Mouse (Mus musculus): Measurements from ENCODE around the gene Tas2r126.
"Not testable (repeated sequence)": the region's sequence is repeated elsewhere in the genome, so short reads cannot be mapped to it uniquely, and the experiment has no call there.

Gene Tas2r126

GRCm38 (mm10) chr6:42434446-42434845 lies at the start of gene Tas2r126:
Gene Tas2r126 (plus strand): TSS chr6:42434535.
- DNase-seq (ENCODE audit: low spot score): no peak

GRCm38 (mm10) chr6:42385635-42386034 lies 48.7 kb upstream of the Tas2r126 start:
- no peak for DNase-seq (ENCODE audit: low spot score)

GRCm38 (mm10) chr6:42391796-42392330 lies 42.5 kb upstream of the Tas2r126 start:
- DNase-seq (ENCODE audit: low spot score): no peak

- no peak for DNase-seq (ENCODE audit: low spot score)
Measured at GRCm38 (mm10) chr6:42395960-42396809, 38.1 kb upstream of the Tas2r126 start.

GRCm38 (mm10) chr6:42397041-42397657 lies 37.2 kb upstream of the Tas2r126 start:
- DNase-seq (ENCODE audit: low spot score): no peak

GRCm38 (mm10) chr6:42398285-42398684 lies 36.0 kb upstream of the Tas2r126 start:
- no peak for DNase-seq (ENCODE audit: low spot score)

- no peak for DNase-seq (ENCODE audit: low spot score)
Measured at GRCm38 (mm10) chr6:42398998-42399397, 35.3 kb upstream of the Tas2r126 start.

GRCm38 (mm10) chr6:42399938-42400337 lies 34.4 kb upstream of the Tas2r126 start, which contains the start of gene Tas2r143:
Gene Tas2r143 (plus strand): TSS chr6:42400238.
- DNase-seq (ENCODE audit: low spot score): no peak

- DNase-seq (ENCODE audit: low spot score): no peak
Measured at GRCm38 (mm10) chr6:42405134-42405533, 29.2 kb upstream of the Tas2r126 start, which contains the start of gene Tas2r135. Gene Tas2r135 (plus strand): TSS chr6:42405434.

GRCm38 (mm10) chr6:42419443-42419842 lies 14.9 kb upstream of the Tas2r126 start:
- no peak for DNase-seq (ENCODE audit: low spot score)

GRCm38 (mm10) chr6:42421439-42421838 lies 12.9 kb upstream of the Tas2r126 start:
- DNase-seq (ENCODE audit: low spot score): peak; percentile 4

GRCm38 (mm10) chr6:42424472-42424871 lies 9.9 kb upstream of the Tas2r126 start:
- DNase-seq (ENCODE audit: low spot score): no peak

- DNase-seq (ENCODE audit: low spot score): no peak
Measured at GRCm38 (mm10) chr6:42426337-42426736, 8.0 kb upstream of the Tas2r126 start.

- DNase-seq (ENCODE audit: low spot score): no peak
Measured at GRCm38 (mm10) chr6:42433554-42433953, 781 bp upstream of the Tas2r126 start.

- DNase-seq (ENCODE audit: low spot score): no peak
Measured at GRCm38 (mm10) chr6:42435490-42435889, 1.2 kb downstream of the Tas2r126 start.

GRCm38 (mm10) chr6:42441395-42441794 lies 7.1 kb downstream of the Tas2r126 start:
- no peak for DNase-seq (ENCODE audit: low spot score)

GRCm38 (mm10) chr6:42444491-42444890 lies 10.2 kb downstream of the Tas2r126 start:
- no peak for DNase-seq (ENCODE audit: low spot score)

- no peak for DNase-seq (ENCODE audit: low spot score)
Measured at GRCm38 (mm10) chr6:42447381-42447780, 13.0 kb downstream of the Tas2r126 start.

- DNase-seq (ENCODE audit: low spot score): no peak
Measured at GRCm38 (mm10) chr6:42465096-42465495, 30.8 kb downstream of the Tas2r126 start, which contains the start of gene Olfr458. Gene Olfr458 (minus strand): TSS chr6:42465196.

GRCm38 (mm10) chr6:42470542-42470941 lies 36.2 kb downstream of the Tas2r126 start:
- no peak for DNase-seq (ENCODE audit: low spot score)

- not testable (repeated sequence) for DNase-seq (ENCODE audit: low spot score)
Measured at GRCm38 (mm10) chr6:42471298-42471697, 37.0 kb downstream of the Tas2r126 start.

- DNase-seq (ENCODE audit: low spot score): no peak
Measured at GRCm38 (mm10) chr6:42476235-42476634, 41.9 kb downstream of the Tas2r126 start, which contains the start of gene Olfr457. Gene Olfr457 (minus strand): TSS chr6:42476335.

GRCm38 (mm10) chr6:42484633-42485032 lies 50.3 kb downstream of the Tas2r126 start:
- no peak for DNase-seq (ENCODE audit: low spot score)
